Mouse (Mus musculus): ENCODE results near the gene Adrm1.
A peak's percentile ranks its signal among the peaks of the same experiment; 100 is the strongest.
"Not testable (repeated sequence)": the region's sequence is repeated elsewhere in the genome, so short reads cannot be mapped to it uniquely, and the experiment has no call there.

Adrm1 gene

DNA sequence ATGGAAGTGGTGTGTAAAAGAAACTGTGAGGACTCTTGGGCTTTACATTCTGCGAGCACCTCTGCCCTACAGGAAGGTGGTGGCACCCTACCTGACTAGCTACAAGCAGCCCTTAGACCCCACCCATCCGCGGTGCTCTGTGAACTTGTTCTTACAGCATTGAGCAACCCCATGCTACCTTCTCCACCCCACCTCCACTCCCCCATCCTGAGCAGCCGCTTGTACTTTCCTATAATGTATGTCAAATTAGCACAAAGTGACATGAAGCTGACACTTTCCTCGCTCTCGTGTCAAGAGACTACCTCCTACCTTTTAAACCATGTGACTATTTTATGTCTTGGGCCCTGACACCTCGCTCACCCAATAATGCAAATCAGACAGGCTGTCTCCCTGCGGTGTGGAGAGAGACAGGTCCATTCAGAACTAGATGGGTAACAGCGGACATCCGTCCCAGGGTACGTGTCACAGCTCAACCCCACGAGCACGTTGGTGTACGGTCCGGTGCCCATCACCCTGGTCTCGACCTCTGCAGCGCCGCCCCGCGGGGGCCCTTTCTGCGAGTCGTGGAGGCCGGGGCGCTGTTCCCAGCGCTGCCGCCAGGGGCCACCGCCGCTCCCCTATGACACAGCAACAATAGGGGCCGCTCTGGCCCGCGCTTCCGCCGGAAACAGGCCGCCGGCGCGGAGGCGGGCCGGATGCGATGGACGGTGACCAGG lies at the start of gene Adrm1:
Gene Adrm1, plus strand, starts transcription at position 680 of the 716 bp plus-strand sequence.
- peak; percentile 96 for DNase-seq (ENCODE audit: low spot score)

DNA sequence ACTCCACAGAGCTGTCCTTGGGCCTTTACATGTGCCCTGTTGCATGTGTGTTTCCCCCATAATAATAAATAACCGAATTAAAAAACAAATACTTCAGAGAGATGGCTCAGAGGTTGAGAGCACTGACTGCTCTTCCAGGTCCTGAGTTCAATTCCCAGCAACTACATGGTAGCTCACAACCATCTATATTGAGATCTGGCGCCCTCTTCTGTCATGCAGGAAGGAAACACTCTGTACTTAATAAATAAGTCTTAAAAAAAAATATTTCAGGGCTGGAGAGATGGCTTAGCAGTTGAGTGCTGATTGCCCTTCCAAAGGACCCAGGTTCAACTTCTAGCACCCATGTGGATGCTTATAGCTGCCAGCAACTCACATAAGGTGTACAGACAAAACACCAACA lies 47.1 kb upstream of the Adrm1 start:
- DNase-seq (ENCODE audit: low spot score): no peak

DNA sequence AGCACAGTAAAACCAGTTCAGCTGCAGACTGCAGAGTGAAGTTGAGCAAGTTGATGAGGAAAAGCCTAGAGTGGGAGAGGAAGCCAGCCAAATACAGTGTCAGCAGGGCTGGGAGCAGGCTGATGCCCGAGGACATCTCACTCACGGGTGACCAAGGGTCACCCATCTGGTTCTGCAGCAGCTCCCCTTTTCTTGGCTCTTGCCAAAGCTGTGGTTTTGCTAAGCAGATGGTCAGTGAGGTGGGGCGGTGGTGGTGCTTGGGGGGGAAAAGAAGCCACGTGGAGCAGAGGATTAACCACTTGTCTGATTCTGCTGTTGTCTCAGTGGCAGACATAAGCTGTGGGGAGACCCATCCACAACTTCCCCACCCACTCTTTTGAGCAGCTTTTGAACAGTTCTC lies 45.1 kb upstream of the Adrm1 start:
- DNase-seq (ENCODE audit: low spot score): peak; percentile 46

DNA sequence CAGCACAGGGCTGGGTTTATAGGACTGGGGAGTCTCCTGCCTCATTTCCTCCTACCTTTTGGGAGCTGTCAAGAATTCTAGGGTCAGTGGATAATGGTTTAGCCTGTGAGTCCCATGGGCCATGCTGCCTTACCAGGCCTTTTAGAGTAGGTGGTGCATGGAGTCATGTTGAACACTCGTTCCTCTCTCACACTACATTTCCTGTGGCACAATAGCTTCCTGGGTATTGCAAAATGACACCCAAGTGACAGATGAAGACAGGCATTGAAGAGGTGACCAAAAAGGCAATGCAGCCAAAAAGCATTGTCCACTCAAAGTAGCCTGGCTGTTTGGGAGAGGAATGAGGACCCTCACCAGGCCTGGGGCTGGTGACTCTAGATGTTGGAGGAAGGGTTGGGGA lies 43.6 kb upstream of the Adrm1 start:
- DNase-seq (ENCODE audit: low spot score): no peak

DNA sequence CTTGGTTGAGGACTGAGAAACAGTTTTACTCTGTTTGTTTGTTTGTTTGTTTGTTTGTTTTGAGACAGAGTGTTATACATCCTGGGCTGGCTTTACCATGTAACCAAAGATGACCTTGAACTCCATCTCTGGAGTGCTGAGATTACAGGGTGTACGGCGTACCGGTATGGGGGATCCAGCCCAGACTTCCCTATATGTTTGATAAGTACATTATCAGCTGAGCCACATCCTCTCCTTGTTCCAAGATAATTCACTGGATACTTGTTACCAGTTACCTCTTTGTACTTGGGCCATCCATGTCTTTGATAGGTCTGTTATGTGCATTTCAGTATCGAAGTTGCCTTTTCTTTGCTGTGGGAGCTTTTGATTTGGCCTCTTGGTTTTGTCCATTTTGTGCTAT lies 38.1 kb upstream of the Adrm1 start:
- DNase-seq (ENCODE audit: low spot score): no peak

DNA sequence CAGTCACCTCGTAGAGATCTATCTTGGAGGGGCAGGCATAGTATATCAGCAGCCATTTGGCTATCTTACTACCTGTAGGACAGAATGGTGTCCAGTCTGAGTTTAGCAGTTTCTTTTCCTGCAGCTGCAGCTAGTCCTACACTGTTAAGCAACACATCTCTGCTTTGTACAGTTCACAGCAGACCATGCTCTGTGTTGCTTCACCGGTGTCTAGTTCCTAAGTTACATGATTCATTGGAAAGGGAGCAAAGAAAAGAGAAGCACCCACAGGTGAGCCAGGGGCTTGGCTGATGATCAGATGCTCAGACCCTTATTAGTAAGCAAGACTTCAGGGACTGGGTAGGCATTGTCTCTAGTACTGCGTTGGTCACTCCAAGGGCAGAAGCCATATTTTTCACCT lies 37.4 kb upstream of the Adrm1 start:
- no peak for DNase-seq (ENCODE audit: low spot score)

DNA sequence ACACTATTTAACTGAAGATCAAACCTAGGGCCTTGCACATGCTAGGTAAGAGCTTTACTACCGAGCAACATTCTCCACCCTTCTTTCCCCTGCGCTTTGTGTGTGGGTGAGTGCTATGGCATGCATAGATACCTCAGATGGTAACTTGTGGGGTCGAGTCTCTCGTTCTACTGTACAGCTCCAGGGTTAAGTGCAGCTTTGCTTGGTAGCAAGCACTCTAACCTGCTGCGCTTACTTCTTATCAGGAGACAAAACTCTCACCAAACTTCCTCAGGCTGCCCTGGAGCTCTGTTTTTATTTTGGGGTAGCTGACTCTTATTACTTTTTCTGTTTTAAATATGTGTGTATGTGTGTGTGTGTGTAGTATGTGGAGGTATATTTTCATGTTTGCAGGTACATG lies 35.9 kb upstream of the Adrm1 start:
- no peak for DNase-seq (ENCODE audit: low spot score)

DNA sequence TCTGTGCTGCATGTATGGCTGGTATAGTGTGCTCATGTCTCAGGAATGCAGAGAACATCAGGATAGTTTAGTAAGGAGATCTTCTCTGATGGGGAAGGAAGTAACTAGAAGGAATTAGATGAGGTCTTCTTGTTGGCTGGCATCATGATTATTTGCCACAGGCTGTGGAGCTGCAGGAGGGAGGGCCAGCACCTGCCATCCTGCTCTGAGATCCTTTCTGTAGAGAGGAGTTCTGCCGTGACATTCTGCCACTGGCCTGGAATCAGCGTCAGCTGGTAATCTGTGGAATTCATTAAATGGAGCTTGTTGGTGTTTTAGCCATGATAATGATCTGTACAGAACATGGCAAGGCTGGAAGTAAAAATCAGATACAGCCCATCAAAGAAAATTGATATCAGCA lies 25.2 kb upstream of the Adrm1 start:
- no peak for DNase-seq (ENCODE audit: low spot score)

DNA sequence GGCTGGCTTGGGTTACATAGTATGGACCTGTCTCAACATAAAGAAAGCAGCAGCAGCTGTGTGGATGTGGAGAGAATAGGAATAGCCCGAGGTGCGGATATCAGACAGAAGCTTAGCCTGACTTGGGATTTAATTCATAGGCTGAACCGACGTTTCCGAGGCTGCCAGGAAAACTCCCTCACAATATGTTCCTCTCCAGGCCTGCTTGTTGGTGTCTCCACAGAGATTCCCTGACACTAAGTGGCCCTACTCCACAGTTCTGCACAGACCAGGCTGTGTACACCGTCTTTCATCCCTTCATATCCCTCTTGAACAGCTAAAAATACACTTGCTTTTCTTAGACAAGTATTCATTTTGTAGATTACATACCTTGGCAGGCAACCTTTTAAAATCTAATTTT lies 23.9 kb upstream of the Adrm1 start:
- no peak for DNase-seq (ENCODE audit: low spot score)

DNA sequence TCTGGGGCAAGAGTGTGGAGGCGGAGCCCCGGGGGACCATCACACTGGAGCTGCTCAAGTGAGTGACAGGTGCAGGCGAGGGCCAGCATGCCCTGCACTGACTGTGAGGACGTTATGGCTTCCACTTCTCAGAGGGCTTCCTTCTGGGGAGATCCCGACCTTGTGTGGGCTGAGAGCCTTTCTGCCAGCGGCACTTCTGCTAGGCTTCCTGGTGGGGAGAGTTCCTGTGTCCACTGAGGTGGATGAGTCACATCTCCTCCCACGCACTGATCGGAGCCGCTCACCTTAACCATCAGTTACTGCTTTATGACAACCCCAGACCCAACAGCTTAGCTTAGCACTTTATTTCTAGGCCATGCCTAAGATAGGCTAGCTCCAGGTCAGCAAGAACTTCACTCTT lies 22.7 kb upstream of the Adrm1 start:
- DNase-seq (ENCODE audit: low spot score): no peak

DNA sequence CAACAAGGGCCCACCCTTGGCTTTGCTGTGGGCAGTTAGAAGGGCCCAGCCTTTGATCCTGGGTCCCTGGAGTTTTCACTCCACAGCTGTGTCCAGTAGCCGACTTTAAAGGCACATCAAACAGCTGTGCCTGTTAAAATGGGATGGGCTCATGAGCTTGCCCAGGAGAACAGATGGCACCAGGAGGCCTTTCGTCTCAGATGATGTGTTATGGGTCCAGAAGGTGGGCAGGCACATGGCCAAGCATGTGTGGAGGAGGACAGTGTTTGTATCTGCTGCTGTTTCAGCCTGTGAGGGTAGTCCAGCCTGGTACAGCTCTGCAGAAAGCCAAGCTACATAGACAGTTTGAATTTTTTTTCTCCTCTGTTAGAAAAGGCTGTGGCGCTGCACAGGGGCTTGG lies 16.5 kb upstream of the Adrm1 start:
- DNase-seq (ENCODE audit: low spot score): no peak

DNA sequence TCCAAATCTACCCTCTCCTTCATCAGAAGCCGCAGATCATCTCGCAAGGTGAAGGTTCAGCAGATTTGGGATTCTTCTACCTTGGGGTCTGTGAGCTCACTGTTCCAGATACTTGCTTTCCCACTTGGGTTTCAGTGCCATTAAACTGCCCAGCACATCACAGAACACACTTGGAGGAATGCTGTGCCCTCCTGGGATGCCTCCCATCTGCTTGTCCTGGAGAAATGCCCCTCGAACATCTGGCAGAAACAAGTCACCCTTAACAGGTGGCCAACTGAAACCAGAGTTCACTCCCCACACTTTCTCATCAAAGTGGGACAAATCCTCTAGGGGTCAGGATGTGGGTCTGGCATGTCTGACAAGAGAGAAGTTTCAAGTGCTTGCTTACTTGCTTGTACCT lies 12.7 kb upstream of the Adrm1 start:
- DNase-seq (ENCODE audit: low spot score): no peak

DNA sequence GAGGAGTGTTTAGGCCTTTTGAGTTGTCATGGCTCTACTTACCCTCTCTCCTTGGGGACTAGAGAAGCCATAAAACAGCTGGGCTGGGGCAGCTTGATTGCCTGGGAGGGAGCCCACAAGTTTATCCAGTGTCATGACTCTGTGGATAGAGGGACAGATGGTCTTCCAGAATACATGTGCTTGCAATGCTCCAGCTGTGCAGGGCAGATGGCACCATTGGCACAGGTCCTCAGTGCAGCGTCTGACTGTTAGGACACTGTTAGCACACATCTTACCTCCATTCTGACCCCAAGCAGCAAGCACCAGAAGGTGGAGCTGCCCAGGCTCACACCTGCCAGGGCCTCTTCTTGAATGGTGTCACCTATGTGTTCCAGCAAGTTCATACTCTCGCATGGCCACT lies 5.4 kb upstream of the Adrm1 start:
- no peak for DNase-seq (ENCODE audit: low spot score)

DNA sequence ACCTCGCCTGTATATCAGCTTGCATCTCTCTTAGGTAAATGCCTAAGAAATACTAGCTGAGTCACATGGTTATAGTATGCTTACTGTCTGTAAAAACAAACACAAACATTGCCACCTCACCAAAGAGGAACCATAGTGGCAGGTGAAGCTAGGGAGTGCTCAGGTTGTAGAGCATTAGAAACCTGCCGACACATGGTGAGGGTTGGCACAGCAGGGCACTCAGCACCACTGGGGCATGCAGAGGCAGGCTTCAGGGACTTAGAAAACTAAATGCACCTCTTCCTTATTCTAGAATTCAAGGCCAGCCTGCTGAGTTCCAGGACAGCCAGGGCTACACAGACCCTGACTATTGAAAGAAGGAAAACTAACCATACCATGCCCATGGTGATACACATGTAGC lies 4.4 kb upstream of the Adrm1 start:
- no peak for DNase-seq (ENCODE audit: low spot score)

DNA sequence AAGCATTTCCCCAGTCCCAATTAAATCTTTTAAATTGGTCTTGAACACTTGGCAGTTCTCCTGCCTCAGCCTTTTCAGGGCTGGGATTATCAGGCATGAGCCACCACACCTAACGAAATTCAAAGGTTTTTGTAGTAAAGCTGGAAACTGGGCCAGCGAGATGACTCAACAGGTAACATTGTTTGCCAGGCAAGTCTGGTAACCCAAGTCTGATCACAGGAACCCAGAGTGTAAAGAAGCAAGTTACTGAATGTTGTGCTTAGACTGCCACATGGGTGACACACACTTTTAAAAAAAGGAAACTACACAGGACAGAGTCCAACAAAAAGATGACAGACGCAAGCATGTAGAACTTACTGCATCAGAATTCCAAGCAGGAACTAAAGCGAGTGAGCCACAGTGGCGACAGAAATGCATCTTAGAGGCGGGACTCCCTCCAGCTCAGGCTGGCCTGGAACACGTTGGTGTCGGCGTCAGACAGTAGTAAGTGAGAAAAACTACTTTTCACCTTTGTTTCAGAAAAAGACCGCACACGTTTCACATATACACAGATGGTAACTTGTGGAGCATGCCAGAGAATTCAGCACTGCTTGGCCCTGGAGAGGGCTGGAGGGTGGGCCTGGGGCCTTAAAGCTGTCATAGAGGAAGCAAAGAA lies 1.0 kb upstream of the Adrm1 start:
- no peak for DNase-seq (ENCODE audit: low spot score)

DNA sequence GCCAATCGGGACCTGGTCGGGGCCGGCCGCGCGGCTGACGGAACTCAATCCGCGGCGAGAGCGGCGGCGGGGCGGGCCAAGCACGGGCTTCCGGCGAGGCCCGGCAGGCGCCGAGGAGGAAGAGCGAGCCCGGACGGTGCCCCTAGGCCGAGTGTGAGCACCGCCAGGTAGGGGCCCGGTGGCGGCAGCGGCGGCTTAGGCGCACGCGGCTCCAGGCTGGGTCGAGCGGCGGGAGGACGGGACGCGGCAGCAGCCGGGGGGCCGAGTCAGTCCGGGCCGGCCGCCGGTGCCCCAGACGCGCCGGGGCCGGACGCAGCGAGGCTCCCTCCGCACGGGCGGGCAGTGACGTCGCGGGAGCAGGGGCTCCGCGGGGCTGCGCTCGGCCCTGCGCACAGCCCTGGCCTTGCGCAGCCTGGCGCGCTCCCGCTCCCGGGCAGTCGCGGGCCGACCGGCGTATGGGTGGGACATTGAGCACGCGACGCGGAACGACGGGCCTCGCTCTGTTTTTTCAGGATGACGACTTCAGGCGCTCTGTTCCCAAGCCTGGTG lies 311 bp downstream of the Adrm1 start:
- DNase-seq (ENCODE audit: low spot score): no peak

DNA sequence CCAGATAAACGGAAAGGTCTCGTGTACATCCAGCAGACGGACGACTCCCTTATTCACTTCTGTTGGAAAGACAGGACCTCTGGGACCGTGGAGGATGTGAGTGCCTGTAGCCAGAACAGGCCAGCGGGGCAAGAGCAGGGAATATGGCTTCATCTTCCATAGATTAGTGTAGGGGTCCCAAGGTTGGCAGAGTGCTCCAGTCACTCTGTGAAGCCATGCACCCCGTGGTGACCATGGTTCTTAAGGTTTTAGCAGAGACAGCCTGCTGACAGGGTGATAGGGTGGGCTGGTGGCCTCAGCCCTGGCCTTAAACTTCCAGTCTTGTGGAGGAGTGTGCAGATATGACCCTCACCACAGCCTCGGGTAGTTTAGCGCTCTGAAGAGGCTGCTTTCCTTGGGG lies 867 bp downstream of the Adrm1 start:
- DNase-seq (ENCODE audit: low spot score): no peak

DNA sequence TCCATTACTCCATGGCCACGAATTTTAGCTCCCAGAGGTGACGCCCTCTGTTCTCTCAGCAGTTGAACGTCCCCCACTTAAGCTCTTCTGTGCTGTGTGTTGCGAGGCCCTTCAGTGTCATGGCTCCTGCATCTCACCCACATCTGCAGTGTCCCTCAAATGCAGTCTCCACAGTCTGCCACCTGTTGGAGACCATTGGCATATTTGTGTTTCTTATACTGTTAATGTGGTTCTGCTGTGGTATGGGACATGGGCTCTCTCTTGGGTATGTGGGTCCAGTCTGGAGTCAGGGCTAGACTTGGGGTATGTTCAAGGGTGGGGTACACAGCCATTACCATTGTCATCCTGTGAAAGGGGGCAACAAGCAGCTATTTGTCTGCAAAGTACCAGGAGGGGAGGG lies 1.9 kb downstream of the Adrm1 start:
- DNase-seq (ENCODE audit: low spot score): no peak

DNA sequence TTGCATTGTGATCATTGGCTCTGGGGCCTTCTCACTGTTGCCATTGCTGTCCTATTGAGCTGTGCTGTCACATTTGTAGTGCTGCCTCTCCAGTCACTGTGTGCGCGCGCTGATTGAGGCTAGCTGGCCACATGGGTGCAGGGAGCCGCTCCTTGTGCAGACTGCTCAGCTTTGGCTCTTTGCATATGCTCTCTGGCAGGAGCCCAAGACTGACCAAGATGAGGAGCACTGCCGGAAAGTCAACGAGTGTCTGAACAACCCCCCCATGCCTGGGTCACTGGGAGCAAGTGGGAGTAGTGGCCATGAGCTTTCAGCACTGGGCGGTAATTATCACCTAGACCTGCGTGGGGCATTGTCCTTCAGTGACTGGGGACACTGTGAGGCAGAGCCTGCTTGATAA lies 2.4 kb downstream of the Adrm1 start:
- not testable (repeated sequence) for DNase-seq (ENCODE audit: low spot score)

DNA sequence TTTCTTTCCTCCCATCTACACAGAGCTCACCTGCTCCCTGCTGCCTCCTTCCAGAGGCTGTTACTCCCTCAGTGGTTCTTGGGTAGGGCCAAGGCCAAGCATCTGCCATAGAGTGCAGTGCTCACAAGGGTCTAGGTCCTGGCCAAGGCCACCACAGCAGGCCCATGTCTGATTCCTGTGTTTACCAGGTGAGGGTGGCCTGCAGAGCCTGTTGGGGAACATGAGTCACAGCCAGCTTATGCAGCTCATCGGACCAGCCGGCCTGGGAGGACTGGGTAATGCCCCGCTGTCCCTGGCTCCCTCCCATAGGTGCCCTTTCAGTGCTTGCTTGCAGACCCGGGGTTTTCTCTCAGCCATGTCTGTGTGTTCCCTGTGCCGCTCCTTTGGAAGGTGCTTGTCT lies 2.8 kb downstream of the Adrm1 start:
- no peak for DNase-seq (ENCODE audit: low spot score)

DNA sequence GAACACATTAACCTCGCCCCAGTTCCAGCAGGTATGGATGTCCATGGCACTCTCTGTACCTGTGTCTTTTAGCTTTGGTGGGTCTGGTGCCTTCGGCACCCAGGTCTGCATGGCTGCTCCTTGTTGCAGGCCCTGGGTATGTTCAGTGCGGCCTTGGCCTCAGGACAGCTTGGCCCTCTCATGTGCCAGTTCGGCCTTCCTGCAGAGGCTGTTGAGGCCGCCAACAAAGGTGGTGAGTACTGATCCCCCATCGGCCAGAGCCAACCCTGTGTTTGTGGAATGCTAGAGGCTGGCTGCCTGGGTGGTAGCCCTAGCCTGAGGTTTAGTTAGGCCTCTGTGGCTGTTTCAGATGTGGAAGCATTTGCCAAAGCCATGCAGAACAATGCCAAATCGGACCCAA lies 4.4 kb downstream of the Adrm1 start:
- DNase-seq (ENCODE audit: low spot score): no peak

DNA sequence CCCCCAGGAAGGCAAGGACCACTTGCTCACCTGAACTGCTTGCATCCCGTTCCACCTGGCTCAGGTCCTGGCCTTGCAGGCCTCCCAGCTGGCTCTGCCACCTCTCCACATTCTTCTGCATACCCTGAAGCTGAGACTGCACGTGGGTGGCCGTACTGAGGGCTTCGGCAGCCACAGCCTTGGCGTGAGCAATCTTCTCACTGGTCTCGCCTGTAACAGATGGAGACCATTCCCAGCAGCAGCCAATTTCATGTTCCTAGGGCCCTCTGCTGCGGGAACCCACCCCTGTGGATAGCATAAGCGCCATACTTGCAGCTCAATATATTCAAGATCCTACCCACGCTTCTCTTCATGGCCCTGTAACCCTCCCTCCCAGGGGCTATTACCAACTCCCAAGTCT lies 10.3 kb downstream of the Adrm1 start:
- DNase-seq (ENCODE audit: low spot score): no peak

DNA sequence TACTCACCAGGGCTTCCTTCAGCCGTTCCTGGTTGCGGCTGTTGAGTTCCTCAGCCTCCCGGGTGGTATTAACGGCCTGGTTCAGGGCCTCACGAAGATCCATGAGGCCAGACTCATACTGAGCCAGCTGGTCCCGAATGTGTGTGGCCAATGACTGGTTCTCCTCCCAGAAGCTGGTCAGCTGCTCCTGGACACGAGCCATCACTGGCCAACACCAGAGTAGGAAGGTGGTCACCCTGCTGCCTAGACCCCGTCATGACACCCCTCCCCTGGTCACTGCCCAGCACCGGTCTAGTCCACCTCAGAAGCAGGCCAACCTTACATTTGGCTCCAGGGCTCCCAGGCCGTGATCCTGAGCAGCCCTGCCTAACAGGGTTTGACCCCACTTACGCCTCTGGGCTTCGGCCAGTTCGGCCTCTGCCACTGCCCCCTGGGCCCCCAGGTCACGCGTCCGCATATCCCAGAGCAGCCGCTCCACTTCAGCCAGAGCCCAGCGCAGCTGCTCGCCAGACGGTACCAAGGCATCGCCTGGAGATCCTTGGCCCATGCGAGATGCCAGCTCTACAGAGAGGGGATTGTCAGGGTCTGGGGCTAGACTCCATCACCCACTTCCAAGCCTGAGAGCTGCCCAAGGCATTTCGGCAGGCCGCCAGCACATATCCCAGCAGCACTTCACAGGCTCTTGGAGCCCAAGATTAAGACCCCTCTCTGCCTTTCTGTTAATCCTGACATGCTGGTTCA lies 12.9 kb downstream of the Adrm1 start:
- no peak for DNase-seq (ENCODE audit: low spot score)
